Mouse (Mus musculus): ENCODE results near the gene Pik3c2a. TPM values are rescaled to one million over a fixed set of nuclear protein-coding genes. Genes with fewer than 3 reads are reported as not detected.
A peak's percentile ranks its signal among the peaks of the same experiment; 100 is the strongest.

Pik3c2a gene
- polyA plus RNA-seq, 1 experiment from 2014 or later, result 29.1 TPM

- WGBS, result under 1% methylated on average over 63 of the region's 63 CpGs
- peak overlapping the region; percentile 68 for H3K9ac ChIP-seq (replicated peaks; ENCODE audit: low read length)
- peaks cover 12% of the 10 kb centered on the region for H3K4me1 ChIP-seq (ENCODE audit: insufficient read depth, low read length)
- H3K27me3 ChIP-seq (ENCODE audit: insufficient read depth, low read length), result peaks cover 10% of the 10 kb centered on the region; the same call in 1 of the 2 replicates
- H3K4me3 ChIP-seq (ENCODE audit: low read length), result peak overlapping the region; percentile 78
- peak; percentile 83 for ATAC-seq (ENCODE audit: low FRiP score, low TSS enrichment)
- peak overlapping the region; percentile 97 for H3K4me2 ChIP-seq (replicated peaks; ENCODE audit: low read depth, low read length)
- no peaks in the 10 kb centered on the region for H3K36me3 ChIP-seq (ENCODE audit: insufficient read depth, low read length)
- peak overlapping the region; percentile 86 for H3K27ac ChIP-seq (ENCODE audit: low read length)
- no peaks in the 10 kb centered on the region for H3K9me3 ChIP-seq (ENCODE audit: low read length)
These were observed 136.0 kb downstream of the Pik3c2a start for GRCm38 (mm10) chr7:116307099-116307870.

GRCm38 (mm10) chr7:116306601-116307000 is 136.6 kb downstream of the Pik3c2a start:
- 21% methylated on average over 5 of the region's 5 CpGs for WGBS
- Histone ChIP-seq H3K4me3 (ENCODE audit: low read length) (peak overlapping the region; percentile 78), H3K27ac (ENCODE audit: low read length) (no peak overlapping the region), H3K9ac (replicated peaks; ENCODE audit: low read length) (0 out of 2 replicates have a peak overlapping the region, but pooled peaks have one; percentile 68), H3K9me3 (ENCODE audit: low read length) (no peaks in the 10 kb centered on the region), H3K4me1 (ENCODE audit: insufficient read depth, low read length) (peaks cover 12% of the 10 kb centered on the region), H3K36me3 (ENCODE audit: insufficient read depth, low read length) (no peaks in the 10 kb centered on the region), H3K27me3 (ENCODE audit: insufficient read depth, low read length) (peaks cover 10% of the 10 kb centered on the region; the same call in 1 of the 2 replicates), H3K4me2 (replicated peaks; ENCODE audit: low read depth, low read length) (peak overlapping the region; percentile 97)
- ATAC-seq (ENCODE audit: low FRiP score, low TSS enrichment), result no peak

- Histone ChIP-seq H3K27me3 (ENCODE audit: insufficient read depth, low read length) (peaks cover 4% of the 10 kb centered on the region; the same call in 1 of the 2 replicates), H3K27ac (ENCODE audit: low read length) (no peak overlapping the region)
- 93% methylated on average over 5 of the region's 5 CpGs for WGBS
These were observed 141.5 kb downstream of the Pik3c2a start for GRCm38 (mm10) chr7:116301661-116302311.

GRCm38 (mm10) chr7:116301144-116301543 is 142.1 kb downstream of the Pik3c2a start:
- H3K27ac ChIP-seq (ENCODE audit: low read length), result no peak overlapping the region
- WGBS, result 59% methylated on average over 4 of the region's 4 CpGs

More at GRCm38 (mm10) chr7:116301661-116302311, 141.5 kb downstream of the Pik3c2a start:
- Histone ChIP-seq H3K4me1 (ENCODE audit: insufficient read depth, low read length) (peaks cover 3% of the 10 kb centered on the region; the same call in 1 of the 2 replicates), H3K9ac (replicated peaks; ENCODE audit: low read length) (no peak overlapping the region), H3K9me3 (ENCODE audit: low read length) (no peaks in the 10 kb centered on the region), H3K36me3 (ENCODE audit: insufficient read depth, low read length) (no peaks in the 10 kb centered on the region), H3K4me2 (replicated peaks; ENCODE audit: low read depth, low read length) (no peak overlapping the region), H3K4me3 (ENCODE audit: low read length) (no peak overlapping the region)
- ATAC-seq (ENCODE audit: low FRiP score, low TSS enrichment), result no peak

DNA sequence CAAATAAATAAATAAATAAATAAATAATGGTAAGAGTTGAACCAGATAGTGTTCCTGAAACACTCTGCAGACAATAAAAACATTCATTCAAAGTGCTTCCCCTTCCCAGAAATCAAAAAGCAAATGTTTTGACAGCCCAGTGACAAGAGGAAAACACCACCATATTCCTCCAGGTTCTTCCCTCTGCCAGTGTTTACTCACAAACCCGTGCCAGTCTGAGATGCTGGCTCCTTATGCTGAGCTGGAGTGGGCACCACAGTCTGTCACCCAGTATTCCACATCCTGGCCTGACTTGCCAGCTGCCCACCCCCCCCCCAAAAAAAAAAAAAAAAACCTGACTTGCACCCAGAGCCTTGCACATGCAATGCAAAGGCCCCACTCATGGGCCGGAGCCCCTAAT is 144.4 kb downstream of the Pik3c2a start:
- Histone ChIP-seq H3K27ac (ENCODE audit: low read length) (no peak overlapping the region), H3K9me3 (ENCODE audit: low read length) (no peaks in the 10 kb centered on the region), H3K9ac (replicated peaks; ENCODE audit: low read length) (no peak overlapping the region), H3K27me3 (ENCODE audit: insufficient read depth, low read length) (no peaks in the 10 kb centered on the region), H3K4me3 (ENCODE audit: low read length) (no peak overlapping the region), H3K4me1 (ENCODE audit: insufficient read depth, low read length) (peaks cover 8% of the 10 kb centered on the region), H3K4me2 (replicated peaks; ENCODE audit: low read depth, low read length) (no peak overlapping the region), H3K36me3 (ENCODE audit: insufficient read depth, low read length) (no peaks in the 10 kb centered on the region)
- no peak for ATAC-seq (ENCODE audit: low FRiP score, low TSS enrichment)
- 84% methylated on average over 2 of the region's 2 CpGs for WGBS

More at GRCm38 (mm10) chr7:116301144-116301543, 142.1 kb downstream of the Pik3c2a start:
- Histone ChIP-seq H3K27me3 (ENCODE audit: insufficient read depth, low read length) (peaks cover 4% of the 10 kb centered on the region; the same call in 1 of the 2 replicates), H3K4me3 (ENCODE audit: low read length) (no peak overlapping the region), H3K4me2 (replicated peaks; ENCODE audit: low read depth, low read length) (no peak overlapping the region), H3K9me3 (ENCODE audit: low read length) (no peaks in the 10 kb centered on the region), H3K4me1 (ENCODE audit: insufficient read depth, low read length) (no peaks in the 10 kb centered on the region), H3K36me3 (ENCODE audit: insufficient read depth, low read length) (no peaks in the 10 kb centered on the region), H3K9ac (replicated peaks; ENCODE audit: low read length) (no peak overlapping the region)
- ATAC-seq (ENCODE audit: low FRiP score, low TSS enrichment), result no peak

DNA sequence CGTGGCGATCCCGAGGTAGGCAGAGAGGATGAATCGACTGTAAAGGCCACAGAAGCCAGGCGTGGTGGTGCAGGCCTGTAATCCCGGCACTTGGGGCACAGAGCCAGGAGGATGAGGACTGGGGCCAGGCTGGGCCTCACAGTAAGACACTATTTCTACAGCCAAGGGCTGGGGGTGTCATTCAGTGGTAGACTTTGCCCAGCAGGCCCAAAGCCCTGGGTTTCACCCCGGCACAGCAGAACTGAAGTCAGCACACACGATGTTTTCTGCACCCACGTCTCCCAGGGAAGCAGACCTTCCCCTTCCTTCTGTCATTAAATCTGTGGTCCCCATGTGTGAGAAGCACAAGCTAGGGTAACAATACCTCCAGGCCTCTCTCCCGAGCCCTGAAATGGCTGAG is 144.9 kb downstream of the Pik3c2a start:
- H3K27me3 ChIP-seq (ENCODE audit: insufficient read depth, low read length), result no peaks in the 10 kb centered on the region
- 73% methylated on average over 10 of the region's 10 CpGs for WGBS
- no peak overlapping the region for H3K4me2 ChIP-seq (replicated peaks; ENCODE audit: low read depth, low read length)
- H3K9me3 ChIP-seq (ENCODE audit: low read length), result no peaks in the 10 kb centered on the region
- no peaks in the 10 kb centered on the region for H3K36me3 ChIP-seq (ENCODE audit: insufficient read depth, low read length)
- no peak overlapping the region for H3K9ac ChIP-seq (replicated peaks; ENCODE audit: low read length)
- H3K27ac ChIP-seq (ENCODE audit: low read length), result no peak overlapping the region
- H3K4me3 ChIP-seq (ENCODE audit: low read length), result no peak overlapping the region
- H3K4me1 ChIP-seq (ENCODE audit: insufficient read depth, low read length), result peaks cover 8% of the 10 kb centered on the region
- ATAC-seq (ENCODE audit: low FRiP score, low TSS enrichment), result no peak

DNA sequence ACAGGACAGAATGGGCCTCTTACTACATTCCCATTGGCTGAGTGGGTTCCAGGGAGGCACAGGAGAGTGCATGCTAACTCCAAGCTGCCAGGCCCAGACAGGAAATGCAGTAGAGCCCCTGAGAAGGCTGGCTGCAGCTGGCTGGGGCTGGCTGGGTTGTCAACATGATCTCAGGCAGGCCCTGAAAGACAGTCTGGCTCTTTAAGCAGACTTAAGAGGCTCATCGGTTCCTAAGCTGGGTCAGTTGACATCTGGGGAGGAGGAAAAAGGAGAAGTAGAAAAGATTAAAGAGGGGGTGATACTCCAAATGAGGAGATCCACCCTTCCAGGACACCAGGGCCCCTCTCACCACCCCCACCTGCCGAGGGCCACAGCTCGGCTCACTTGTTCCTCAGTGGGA is 148.3 kb downstream of the Pik3c2a start:
- WGBS, result 26% methylated on average over 3 of the region's 3 CpGs
- ATAC-seq (ENCODE audit: low FRiP score, low TSS enrichment), result peak; percentile 46; the same call in 1 of the 2 replicates

GRCm38 (mm10) chr7:116292377-116292776 is 150.9 kb downstream of the Pik3c2a start:
- H3K4me3 ChIP-seq (ENCODE audit: low read length), result no peak overlapping the region
- no peaks in the 10 kb centered on the region for H3K27me3 ChIP-seq (ENCODE audit: insufficient read depth, low read length)
- H3K4me2 ChIP-seq (replicated peaks; ENCODE audit: low read depth, low read length), result no peak overlapping the region
- H3K27ac ChIP-seq (ENCODE audit: low read length), result peak overlapping the region; percentile 33; the same call in 1 of the 2 replicates
- H3K36me3 ChIP-seq (ENCODE audit: insufficient read depth, low read length), result no peaks in the 10 kb centered on the region
- no peaks in the 10 kb centered on the region for H3K9me3 ChIP-seq (ENCODE audit: low read length)
- H3K4me1 ChIP-seq (ENCODE audit: insufficient read depth, low read length), result peaks cover 41% of the 10 kb centered on the region
- WGBS, result 29% methylated on average over 5 of the region's 5 CpGs
- no peak overlapping the region; the same call in 1 of the 2 replicates for H3K9ac ChIP-seq (replicated peaks; ENCODE audit: low read length)
- peak; percentile 44 for ATAC-seq (ENCODE audit: low FRiP score, low TSS enrichment)

More for the DNA sequence above, 148.3 kb downstream of the Pik3c2a start:
- Histone ChIP-seq H3K4me3 (ENCODE audit: low read length) (no peak overlapping the region), H3K36me3 (ENCODE audit: insufficient read depth, low read length) (no peaks in the 10 kb centered on the region), H3K4me2 (replicated peaks; ENCODE audit: low read depth, low read length) (no peak overlapping the region), H3K4me1 (ENCODE audit: insufficient read depth, low read length) (peaks cover 23% of the 10 kb centered on the region), H3K9me3 (ENCODE audit: low read length) (no peaks in the 10 kb centered on the region), H3K27me3 (ENCODE audit: insufficient read depth, low read length) (no peaks in the 10 kb centered on the region), H3K27ac (ENCODE audit: low read length) (no peak overlapping the region), H3K9ac (replicated peaks; ENCODE audit: low read length) (no peak overlapping the region)

GRCm38 (mm10) chr7:116290559-116290958 is 152.7 kb downstream of the Pik3c2a start:
- WGBS, result 64% methylated on average over 1 of the region's 1 CpGs
- H3K4me3 ChIP-seq (ENCODE audit: low read length), result no peak overlapping the region
- H3K9me3 ChIP-seq (ENCODE audit: low read length), result no peaks in the 10 kb centered on the region
- H3K4me2 ChIP-seq (replicated peaks; ENCODE audit: low read depth, low read length), result no peak overlapping the region
- peaks cover 58% of the 10 kb centered on the region for H3K4me1 ChIP-seq (ENCODE audit: insufficient read depth, low read length)
- no peaks in the 10 kb centered on the region for H3K27me3 ChIP-seq (ENCODE audit: insufficient read depth, low read length)
- no peaks in the 10 kb centered on the region for H3K36me3 ChIP-seq (ENCODE audit: insufficient read depth, low read length)
- H3K9ac ChIP-seq (replicated peaks; ENCODE audit: low read length), result no peak overlapping the region
- H3K27ac ChIP-seq (ENCODE audit: low read length), result no peak overlapping the region
- no peak for ATAC-seq (ENCODE audit: low FRiP score, low TSS enrichment)

Measured in kidney, embryonic 16.5 days (tissue).